Mouse (Mus musculus) cerebellum, adult 8-10 months (tissue): ENCODE measurements at regions not wholly inside any gene's neighbourhood (a gene's known extent, or its start where the extent isn't known, plus 50 kb on each side); places are given as distances from the start of the nearest gene placed in this dataset.

Experiments used
- DNase-seq: peaks from one replicate; pipeline ENCODE4 v3.0.0; 2022

DNA sequence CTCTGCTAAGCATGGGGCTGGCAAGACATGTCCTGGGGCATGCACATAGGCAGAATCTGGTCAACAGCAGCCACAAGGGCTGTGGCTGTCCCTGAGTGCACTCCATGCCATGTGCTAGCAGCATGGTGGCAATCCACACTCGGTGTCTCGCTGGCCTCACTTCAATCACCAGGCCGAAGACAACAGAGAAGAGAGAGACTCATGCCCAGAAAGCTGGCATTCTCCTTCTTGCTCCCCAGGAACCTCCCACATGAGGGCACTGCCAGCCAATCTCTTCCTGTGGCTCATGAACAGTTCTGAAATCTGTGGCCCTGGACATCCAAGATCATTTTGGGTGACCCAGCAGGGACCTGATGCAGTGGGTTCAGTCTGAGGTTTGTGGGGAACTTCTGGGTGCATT is 74.5 kb upstream of the Gm26897 start:
- DNase-seq: no peak

DNA sequence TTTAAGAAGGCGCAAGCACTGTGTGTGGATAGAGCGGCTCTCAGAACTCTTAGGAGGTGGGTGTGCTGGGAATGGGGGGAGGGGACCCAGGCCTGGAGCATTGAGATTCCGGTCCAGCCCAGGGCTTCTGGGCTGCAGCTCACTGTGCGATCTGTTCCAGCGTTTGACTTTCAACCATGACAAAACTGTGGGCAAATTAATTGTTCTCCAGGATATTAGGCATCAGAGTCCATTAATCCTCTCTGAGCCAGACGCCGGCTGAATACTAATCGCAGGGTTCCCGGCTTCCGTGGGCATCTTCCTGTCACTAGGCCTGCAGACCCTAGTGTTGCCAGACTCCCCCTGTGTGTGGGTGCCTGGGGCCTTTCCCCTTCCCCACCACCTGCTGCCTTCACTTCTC is 73.3 kb upstream of the Gm26897 start:
- DNase-seq: no peak

DNA sequence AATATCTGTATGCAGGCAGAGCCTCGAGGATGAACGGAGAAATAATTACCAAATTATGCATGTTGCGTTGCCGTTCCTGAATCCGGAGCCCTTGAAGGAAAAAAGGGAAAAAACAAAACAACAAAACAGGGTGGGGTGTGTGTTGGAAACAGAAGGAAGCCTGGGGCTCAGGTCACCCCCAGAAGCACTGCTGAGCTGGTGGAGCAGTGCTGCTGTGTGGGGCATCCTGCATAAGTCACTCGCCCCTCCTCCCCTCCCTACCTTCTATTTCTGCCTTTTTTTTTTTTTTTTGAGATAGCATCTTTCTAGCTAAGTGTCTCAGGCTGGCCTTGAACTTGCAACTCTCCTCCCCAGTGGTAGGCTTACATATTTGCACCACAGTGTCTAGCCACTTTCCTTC is 72.8 kb upstream of the Gm26897 start:
- no peak for DNase-seq

DNA sequence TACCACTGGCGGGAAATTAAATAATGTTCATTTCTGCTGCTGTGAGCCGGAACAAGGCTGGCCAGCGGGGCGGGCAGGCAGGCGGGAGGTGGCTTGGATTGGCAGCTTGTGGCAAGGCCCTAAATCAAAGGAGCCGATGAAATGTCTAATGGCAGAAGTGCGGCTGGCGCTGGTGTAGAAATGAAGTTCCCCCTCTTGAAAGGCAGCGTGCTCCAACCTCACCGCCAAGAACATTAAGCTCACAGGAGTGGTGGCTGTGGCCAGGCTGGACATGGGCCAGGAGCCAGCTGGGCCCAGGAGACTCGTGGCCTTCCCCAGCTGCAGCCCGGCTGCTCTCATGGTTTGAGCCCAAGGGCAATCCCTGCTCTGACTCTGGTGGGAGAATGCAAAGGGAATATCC is 71.8 kb upstream of the Gm26897 start:
- DNase-seq: no peak

DNA sequence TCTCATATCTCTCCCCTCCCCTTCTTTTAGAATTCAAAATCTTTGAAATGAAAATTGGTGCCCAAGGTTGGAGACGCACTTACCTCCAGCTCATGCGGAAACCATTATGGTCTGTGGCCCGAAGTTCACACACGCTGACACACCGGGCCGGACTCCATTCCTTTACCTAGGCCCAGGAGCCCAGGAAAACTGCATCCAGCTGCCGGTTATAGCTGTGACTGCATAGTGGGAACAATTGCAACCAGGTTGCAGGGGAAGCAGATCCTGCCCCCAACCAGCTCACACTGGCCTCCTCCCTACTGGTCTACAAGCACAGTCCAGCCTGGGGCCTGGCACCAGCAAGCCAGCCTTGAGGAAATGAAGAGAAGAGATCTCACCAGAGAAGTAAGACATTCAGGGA is 69.9 kb upstream of the Gm26897 start:
- DNase-seq: no peak

DNA sequence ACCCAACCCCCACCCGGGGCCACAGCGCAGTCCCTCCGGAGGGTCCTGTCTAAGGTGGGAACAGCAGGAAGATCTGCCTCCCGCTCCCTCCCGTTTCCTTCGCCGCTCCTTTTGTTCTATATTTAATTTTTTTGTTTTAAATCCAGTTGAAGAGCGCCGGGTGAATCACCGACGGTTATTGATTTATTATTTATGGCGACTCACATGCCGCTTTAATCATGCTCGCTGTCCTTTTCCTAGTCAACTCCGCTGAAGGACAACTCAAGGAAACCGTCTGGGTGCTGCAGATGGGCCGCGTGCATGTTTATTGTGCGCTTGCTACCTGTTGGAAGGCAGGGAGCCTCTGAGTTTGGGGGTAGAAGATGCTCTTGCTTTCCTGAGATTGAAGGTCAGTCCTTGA is 68.3 kb upstream of the Gm26897 start:
- DNase-seq: no peak

GRCm38 (mm10) chr5:111666007-111666406 is 67.7 kb upstream of the Gm26897 start:
- no peak for DNase-seq

GRCm38 (mm10) chr5:111667901-111668300 is 65.8 kb upstream of the Gm26897 start:
- DNase-seq: no peak

DNA sequence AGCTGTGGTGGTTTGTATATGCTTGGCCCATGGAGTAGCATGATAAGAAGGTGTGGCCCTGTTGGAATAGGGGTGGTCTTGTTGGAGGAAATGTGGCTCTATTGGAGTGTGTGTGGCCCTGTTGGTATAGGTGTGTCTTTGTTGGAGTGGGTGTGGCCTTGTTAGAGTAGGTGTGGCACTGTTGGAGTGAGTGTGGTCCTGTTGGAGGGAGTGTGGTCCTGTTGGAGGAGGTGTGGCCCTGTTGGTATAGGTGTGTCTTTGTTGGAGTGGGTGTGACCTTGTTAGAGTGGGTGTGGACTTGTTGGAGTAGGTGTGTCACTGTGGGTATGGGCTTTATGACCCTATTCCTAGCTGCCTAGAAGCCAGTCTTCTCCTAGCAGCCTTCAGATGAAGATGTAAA is 64.6 kb upstream of the Gm26897 start:
- no peak for DNase-seq

DNA sequence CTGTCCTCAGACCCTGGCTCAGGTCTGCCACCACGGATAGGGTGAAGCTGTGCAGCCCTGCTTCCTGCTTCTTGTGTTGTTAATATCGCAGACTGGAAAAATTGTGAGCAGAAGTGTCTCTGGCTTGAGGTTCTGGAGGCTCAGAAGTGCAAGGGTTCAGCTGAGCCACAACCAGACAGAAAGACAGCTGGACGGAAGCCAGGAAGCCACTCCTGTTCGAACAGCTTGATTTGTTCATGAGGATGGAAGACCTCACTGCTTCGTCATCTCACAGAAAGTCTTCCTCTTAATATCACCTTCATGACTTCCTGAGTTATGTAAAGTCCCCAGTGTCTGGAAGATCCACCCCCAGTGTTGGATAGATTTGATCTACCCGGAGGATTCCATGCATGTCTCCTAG is 62.0 kb upstream of the Gm26897 start:
- DNase-seq: no peak

GRCm38 (mm10) chr5:111674976-111675672 is 58.6 kb upstream of the Gm26897 start:
- no peak for DNase-seq

DNA sequence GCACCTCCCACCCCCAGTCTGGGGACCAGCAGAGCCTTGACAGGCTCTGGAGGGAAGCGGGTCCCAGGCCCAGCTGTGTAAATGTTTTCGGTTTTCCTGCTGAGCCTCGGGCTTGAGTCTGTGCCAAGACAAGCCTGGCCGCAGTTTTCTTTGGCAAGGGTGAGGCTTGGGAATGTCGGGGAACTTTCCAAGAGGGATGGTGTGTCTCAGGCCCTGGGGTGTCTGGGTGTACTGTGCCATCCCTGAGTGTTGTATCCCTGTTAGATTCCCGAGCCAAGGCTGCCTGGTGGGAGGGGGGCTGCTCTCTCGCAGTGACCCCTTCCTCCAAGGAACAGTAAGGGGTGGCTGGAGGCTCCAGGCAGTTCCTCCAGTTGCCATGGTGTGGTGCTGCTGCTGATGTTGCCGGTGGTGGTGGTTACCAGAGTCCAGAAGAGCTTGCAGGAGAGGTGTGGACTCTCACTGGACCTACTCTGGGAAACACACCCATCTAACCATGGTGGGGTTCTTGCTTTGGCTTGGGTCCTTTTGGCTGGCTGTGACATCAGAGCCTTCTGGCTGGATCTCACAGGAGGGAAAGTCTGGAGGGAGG is 58.0 kb upstream of the Gm26897 start:
- no peak for DNase-seq

DNA sequence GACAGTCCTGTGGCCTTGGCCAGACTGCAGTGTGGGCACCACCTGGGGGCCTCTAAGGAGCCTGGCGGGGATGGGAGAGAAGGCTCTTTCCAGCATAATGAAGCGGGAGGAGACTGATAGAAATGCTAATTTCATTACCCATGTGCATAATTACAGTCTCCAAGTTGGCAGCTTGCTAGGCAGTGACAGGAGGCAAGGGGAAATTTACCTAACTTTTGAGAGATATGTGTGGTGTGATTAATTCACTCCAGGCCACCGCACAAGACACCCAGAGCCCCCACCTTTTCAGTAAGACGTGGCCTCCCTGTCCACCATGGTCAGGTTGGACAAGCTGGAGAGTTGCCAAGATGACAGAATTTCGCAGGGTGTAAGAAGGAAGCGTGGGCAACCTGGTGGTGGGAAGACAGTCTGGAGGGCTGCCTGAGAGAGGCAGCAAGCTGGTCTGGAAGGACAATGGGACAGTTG is 55.8 kb upstream of the Gm26897 start:
- DNase-seq: no peak

- no peak for DNase-seq
Observed at GRCm38 (mm10) chr5:111678496-111678895, 55.2 kb upstream of the Gm26897 start.

GRCm38 (mm10) chr5:111681362-111682028 is 52.2 kb upstream of the Gm26897 start:
- no peak for DNase-seq

GRCm38 (mm10) chr5:111682899-111683298 is 50.8 kb upstream of the Gm26897 start:
- DNase-seq: no peak
